Mouse (Mus musculus) stomach, adult 2 months (tissue): ENCODE measurements around the gene Lax1. TPM values are rescaled to one million over a fixed set of nuclear protein-coding genes. Genes with fewer than 3 reads are reported as not detected.

Experiments used
- polyA plus RNA-seq: library from polyadenylated mRNA; depleted of rRNA; stranded (reverse); fragments of >200 nt; gene quantifications from 2 replicates; pipeline ENCODE4 v1.2.3, GENCODE M21; 2012; rRNA removed

The Lax1 gene
- 0.45 and 0.58 TPM in 2 replicates for polyA plus RNA-seq

GRCm38 (mm10) chr1:133689897-133690296 lies at the start of gene Lax1:
Gene Lax1 (minus strand): TSS chr1:133690108.

GRCm38 (mm10) chr1:133661203-133661933 lies 28.5 kb downstream of the Lax1 start, which contains the start of gene Gm38394:
Gene Gm38394 (minus strand): TSS chr1:133661318.

DNA sequence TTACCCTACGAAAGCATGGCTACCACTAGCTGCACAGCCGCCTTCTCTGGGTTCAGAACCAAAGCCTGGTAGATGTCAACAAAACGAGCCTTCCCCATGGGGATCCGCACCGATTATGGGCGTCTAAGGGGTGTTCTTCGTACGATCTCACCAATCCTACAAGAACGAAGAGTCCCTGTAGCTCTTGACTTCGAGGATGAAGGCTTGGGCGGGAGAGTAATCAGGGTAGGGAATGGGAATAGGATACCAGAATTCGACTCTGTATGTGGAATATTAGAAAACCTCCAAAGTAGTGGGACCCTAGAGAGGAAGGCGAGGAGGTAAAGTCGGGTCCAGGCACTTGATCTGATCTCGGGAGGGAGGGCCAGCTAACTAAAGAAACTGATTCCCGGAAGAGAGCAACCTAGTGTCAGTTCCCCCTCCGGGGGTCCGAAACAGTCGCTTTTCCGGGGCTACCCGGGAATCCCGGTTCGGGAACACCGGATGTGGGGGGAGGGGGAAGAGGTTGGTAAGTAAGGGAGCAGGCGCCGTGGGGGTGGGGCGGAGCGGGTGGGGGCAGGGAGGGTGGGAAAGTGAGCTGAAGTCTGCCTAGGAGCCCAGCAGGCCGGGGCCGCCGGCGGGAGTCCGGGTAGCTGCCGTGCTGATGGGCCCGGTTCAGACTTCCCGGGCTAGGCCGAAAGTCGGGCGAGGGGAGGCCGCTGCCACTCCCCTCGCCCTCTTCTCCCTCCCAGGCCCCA lies 29.3 kb downstream of the Lax1 start, which contains the start of gene Zbed6:
Gene Zbed6 (minus strand): TSS at position 420 of the 737 bp plus-strand sequence.

Other genes with a start within 250 kb of the Lax1 start
- 2.0 and 2.9 TPM in 2 replicates for gene Snrpe, start 79.8 kb downstream of the Lax1 start, polyA plus RNA-seq
- 0.10 and 0.13 TPM in 2 replicates for gene Zbed6, start 29.2 kb downstream of the Lax1 start, polyA plus RNA-seq
- 0.35 and 0.55 TPM in 2 replicates for gene Gm38394, start 28.8 kb downstream of the Lax1 start, polyA plus RNA-seq
- gene Atp2b4, start 110.9 kb upstream of the Lax1 start, polyA plus RNA-seq, result 4.3 and 7.4 TPM in 2 replicates
- gene Optc, start 217.9 kb upstream of the Lax1 start, polyA plus RNA-seq, result 15.5 and 23.9 TPM in 2 replicates
- 21.0 and 25.3 TPM in 2 replicates for gene Prelp, start 231.3 kb upstream of the Lax1 start, polyA plus RNA-seq